Mouse (Mus musculus) induced T-regulatory cell, adult 2 months (primary cell): Measurements from ENCODE around the gene Pnma3.
A peak's percentile ranks its signal among the peaks of the same experiment; 100 is the strongest.
"Not testable (repeated sequence)": the region's sequence is repeated elsewhere in the genome, so short reads cannot be mapped to it uniquely, and the experiment has no call there.

ENCODE experiments used
- DNase-seq: peaks from one replicate; pipeline ENCODE4 v3.0.0-alpha.2; 2012; ENCODE audit warnings: low read depth

The Pnma3 gene

GRCm38 (mm10) chrX:73064415-73064793 is at the start of gene Pnma3:
Pnma3 (plus strand) TSS chrX:73064787.
- DNase-seq, result no peak

GRCm38 (mm10) chrX:73037003-73037402 is 27.6 kb upstream of the Pnma3 start, which contains the start of gene Pnma5:
Pnma5 (minus strand) TSS chrX:73037103.
- DNase-seq, result no peak

- DNase-seq, result no peak
Observed at GRCm38 (mm10) chrX:73038831-73039230, 25.8 kb upstream of the Pnma3 start.

- no peak for DNase-seq
Observed at GRCm38 (mm10) chrX:73039666-73040065, 24.9 kb upstream of the Pnma3 start.

- DNase-seq, result peak; percentile 90
Observed at GRCm38 (mm10) chrX:73053860-73054563, 10.6 kb upstream of the Pnma3 start.

- no peak for DNase-seq
Observed at GRCm38 (mm10) chrX:73061528-73061927, 3.1 kb upstream of the Pnma3 start.

GRCm38 (mm10) chrX:73062323-73062722 is 2.3 kb upstream of the Pnma3 start:
- DNase-seq, result no peak

- no peak for DNase-seq
Observed at GRCm38 (mm10) chrX:73063512-73064414, 824 bp upstream of the Pnma3 start.

- DNase-seq, result not testable (repeated sequence)
Observed at GRCm38 (mm10) chrX:73066765-73067312, 2.3 kb downstream of the Pnma3 start.

- peak; percentile 69 for DNase-seq
Observed at GRCm38 (mm10) chrX:73082267-73083055, 17.9 kb downstream of the Pnma3 start, which contains the start of gene Xlr4a. Xlr4a (minus strand) TSS chrX:73082478.

- not testable (repeated sequence) for DNase-seq
Observed at GRCm38 (mm10) chrX:73096941-73097508, 32.4 kb downstream of the Pnma3 start, which contains the start of gene Xlr3a. Xlr3a (minus strand) TSS chrX:73097095.

GRCm38 (mm10) chrX:73116747-73117146 is 52.2 kb downstream of the Pnma3 start, which contains the start of gene Gm14685:
Gm14685 (plus strand) TSS chrX:73117047.
- not testable (repeated sequence) for DNase-seq
